Mouse (Mus musculus): ENCODE measurements around the gene Ccl27a.
"Not testable (repeated sequence)": the region's sequence is repeated elsewhere in the genome, so short reads cannot be mapped to it uniquely, and the experiment has no call there.

- not testable (repeated sequence) for TF ChIP-seq CTCF (IDR thresholded peaks at IDR 0.05; ENCODE audit: extremely low read depth, insufficient read depth, low read length)
- peak; percentile 18; the same call in 1 of the 2 replicates for TF ChIP-seq POLR2A (IDR thresholded peaks at IDR 0.05; ENCODE audit: extremely low read depth, insufficient read depth, low read length)
Measured at GRCm38 (mm10) chr4:41774002-41774401, at the start of gene Ccl27a.
